Mouse (Mus musculus) hindbrain, embryonic 13.5 days (tissue): ENCODE data around the gene Cuedc1. TPM values are rescaled to one million over a fixed set of nuclear protein-coding genes. Genes with fewer than 3 reads are reported as not detected.

Experiments
- ATAC-seq: fragments of 200-750 bp; cut with Nextera tagmentation; 2 replicates; pipeline ENCODE4 v1.8.0; 2017; ENCODE audit warnings: moderate TSS enrichment; ENCODE audit not compliant: low FRiP score
- H3K27ac ChIP-seq: fragments of 300-500 bp; sonication (generic); 2 replicates; pipeline ENCODE4 v1.5.1; 2015; ENCODE audit warnings: inconsistent platforms, mild to moderate bottlenecking, moderate library complexity
- H3K27me3 ChIP-seq: fragments of 300-500 bp; sonication (generic); 2 replicates; pipeline ENCODE4 v1.6.1; 2015; ENCODE audit warnings: mild to moderate bottlenecking, inconsistent platforms
- H3K36me3 ChIP-seq: fragments of 300-500 bp; sonication (generic); 2 replicates; pipeline ENCODE4 v1.6.1; 2015; ENCODE audit warnings: mild to moderate bottlenecking, inconsistent platforms
- H3K4me1 ChIP-seq: fragments of 300-500 bp; sonication (generic); replicated peaks from 2 replicates; pipeline ENCODE4 v1.6.1; 2015; ENCODE audit warnings: inconsistent platforms
- H3K4me2 ChIP-seq: fragments of 300-500 bp; sonication (generic); 2 replicates; pipeline ENCODE4 v1.6.1; 2015; ENCODE audit warnings: inconsistent platforms, mild to moderate bottlenecking, moderate library complexity
- H3K4me3 ChIP-seq: fragments of 300-500 bp; sonication (generic); 2 replicates; pipeline ENCODE4 v1.5.1; 2015; ENCODE audit warnings: mild to moderate bottlenecking, inconsistent platforms
- H3K9ac ChIP-seq: fragments of 300-500 bp; sonication (generic); 2 replicates; pipeline ENCODE4 v1.6.1; 2015; ENCODE audit warnings: mild to moderate bottlenecking, inconsistent platforms
- H3K9me3 ChIP-seq: fragments of 300-500 bp; sonication (generic); 2 replicates; pipeline ENCODE4 v1.6.1; 2016; ENCODE audit warnings: inconsistent platforms
- WGBS: fragments of 180-500 bp; shearing (Covaris S2); methylation state at CpG from one replicate; pipeline ENCODE4 v1.1.7; 2015; 5-methylcytosine and 5-hydroxymethylcytosine counted together
- polyA plus RNA-seq: library from polyadenylated mRNA; unstranded; fragments of >200 nt; fragmentation: Nextera tagmentation; extraction: Ambion mirVana; gene quantifications from 2 replicates; pipeline ENCODE4 v1.2.1, GENCODE M21; 2015

Cuedc1 gene
- polyA plus RNA-seq, 1 experiment from 2014 or later = 49.5 TPM

DNA sequence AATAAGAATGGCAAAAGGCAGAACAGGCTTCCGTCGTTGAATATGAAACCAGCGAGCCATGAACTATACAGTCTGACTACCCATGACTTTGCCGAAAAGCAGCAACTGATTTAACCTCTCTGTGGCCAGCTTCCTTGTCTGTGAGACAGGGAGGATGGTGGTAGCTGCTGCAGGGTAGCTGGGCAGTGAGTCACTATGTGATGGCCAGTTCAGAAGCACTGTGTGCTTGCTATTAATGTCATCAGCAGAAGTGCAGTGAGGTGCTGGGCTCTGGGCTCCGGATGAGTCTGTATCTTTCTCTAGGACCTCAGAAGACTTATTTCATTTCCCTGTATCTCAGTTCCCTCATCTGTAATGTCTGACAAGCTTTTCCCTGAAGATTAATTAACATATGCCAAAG lies 7.6 kb upstream of the Cuedc1 start:
- no peaks in the 10 kb centered on the region for H3K36me3 ChIP-seq
- ATAC-seq = no peak
- H3K27ac ChIP-seq = no peak overlapping the region
- no peak overlapping the region for H3K4me3 ChIP-seq
- no peak overlapping the region for H3K4me2 ChIP-seq
- peaks cover 18% of the 10 kb centered on the region for H3K4me1 ChIP-seq
- 75% methylated on average over 5 of the region's 5 CpGs for WGBS
- no peaks in the 10 kb centered on the region for H3K9me3 ChIP-seq
- no peaks in the 10 kb centered on the region for H3K27me3 ChIP-seq
- no peak overlapping the region for H3K9ac ChIP-seq

DNA sequence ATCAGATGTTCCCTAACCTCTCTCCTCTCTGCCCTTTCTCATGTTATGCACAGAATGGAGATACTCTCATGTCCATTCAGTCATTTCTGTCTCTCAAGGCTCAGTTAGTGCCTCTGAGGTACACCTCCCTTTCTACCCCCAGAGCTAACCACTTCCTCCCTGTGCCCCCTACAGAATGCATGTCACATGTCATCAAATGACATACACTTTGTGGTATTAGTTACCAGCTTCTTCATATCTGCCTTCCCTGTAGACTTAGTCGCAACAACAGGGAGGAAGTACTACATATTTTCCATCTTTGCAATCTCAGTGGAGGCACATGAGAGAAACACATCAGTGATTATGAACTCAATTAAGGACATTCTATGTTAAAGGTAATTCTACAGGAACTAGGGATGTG lies 5.9 kb upstream of the Cuedc1 start:
- Histone ChIP-seq H3K27ac (no peak overlapping the region), H3K4me1 (peaks cover 10% of the 10 kb centered on the region), H3K9ac (no peak overlapping the region), H3K9me3 (no peaks in the 10 kb centered on the region), H3K4me3 (no peak overlapping the region), H3K27me3 (peaks cover 6% of the 10 kb centered on the region), H3K36me3 (no peaks in the 10 kb centered on the region), H3K4me2 (no peak overlapping the region)
- no peak for ATAC-seq
- WGBS = 87% methylated on average over 1 of the region's 1 CpGs

DNA sequence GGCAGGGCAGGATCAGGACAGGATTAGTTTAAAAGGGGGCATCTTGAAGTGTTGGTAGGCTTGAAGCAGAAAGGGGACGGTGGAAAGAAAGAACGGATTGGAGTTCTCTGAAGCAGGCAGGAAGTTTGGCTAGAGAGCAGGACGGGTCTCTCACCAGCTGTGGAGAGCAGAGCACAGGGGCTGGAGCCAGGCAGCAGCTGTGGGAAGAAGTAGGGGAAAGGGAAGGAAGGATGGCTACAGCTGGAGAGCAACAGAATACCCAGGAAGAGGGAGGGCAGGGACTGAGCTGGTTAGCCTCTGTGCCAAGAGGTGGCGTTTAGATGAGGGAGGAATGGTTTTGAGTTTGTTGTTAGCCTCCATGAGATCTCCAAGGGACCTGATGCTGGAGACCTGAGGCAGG lies 685 bp upstream of the Cuedc1 start:
- Histone ChIP-seq H3K4me3 (peak overlapping the region; percentile 84; the same call in 1 of the 2 replicates), H3K9me3 (no peaks in the 10 kb centered on the region), H3K36me3 (no peaks in the 10 kb centered on the region), H3K9ac (peak overlapping the region; percentile 43; the same call in 1 of the 2 replicates), H3K27ac (no peak overlapping the region), H3K4me1 (peaks cover 45% of the 10 kb centered on the region), H3K27me3 (peaks cover 15% of the 10 kb centered on the region), H3K4me2 (peak overlapping the region; percentile 77; the same call in 1 of the 2 replicates)
- 30% methylated on average over 4 of the region's 4 CpGs for WGBS
- ATAC-seq = no peak

DNA sequence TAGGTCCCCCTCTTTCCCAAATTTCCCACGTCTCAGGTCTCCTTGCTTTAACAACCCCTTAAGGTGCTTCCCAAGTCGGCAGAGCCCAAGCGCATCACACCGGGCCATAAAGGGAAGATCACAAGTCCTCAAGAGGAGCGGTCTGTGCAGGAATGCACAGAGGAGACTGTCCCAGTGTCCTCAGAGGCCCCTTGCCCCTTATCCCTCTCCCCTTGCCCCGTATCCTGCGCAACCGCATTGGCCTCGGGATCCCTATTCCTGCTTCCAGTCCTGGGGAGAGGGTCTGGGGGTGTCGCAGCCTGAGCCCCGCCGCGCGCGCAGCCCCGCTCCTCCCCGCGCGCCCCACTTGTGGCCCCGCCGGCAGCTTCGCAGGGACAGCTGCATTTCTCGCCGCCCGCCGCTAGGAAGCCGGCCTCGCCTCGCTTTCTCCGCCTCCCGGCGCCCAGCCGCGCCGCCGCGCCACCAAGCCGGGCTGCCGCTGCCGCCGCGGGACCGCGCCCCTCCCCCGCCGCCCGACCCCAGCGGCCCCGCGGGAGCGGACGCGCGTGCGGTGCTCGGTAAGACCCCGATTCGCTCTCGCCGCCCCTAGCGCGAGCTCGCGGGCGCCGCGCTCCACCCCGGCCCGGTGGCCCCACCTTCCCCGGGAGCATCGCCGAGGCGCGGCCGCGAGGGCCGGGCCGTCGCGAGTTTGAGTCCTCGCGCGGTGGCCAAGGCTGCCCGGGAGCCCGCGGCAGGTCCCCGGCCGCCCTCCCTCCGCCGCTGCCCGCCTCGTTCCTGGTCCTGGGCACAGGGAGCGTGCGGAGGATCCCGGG lies 1.1 kb downstream of the Cuedc1 start:
- WGBS = under 1% methylated on average over 82 of the region's 95 CpGs
- Histone ChIP-seq H3K9ac (peak overlapping the region; percentile 97), H3K4me2 (peak overlapping the region; percentile 77), H3K27ac (peak overlapping the region; percentile 92), H3K4me3 (peak overlapping the region; percentile 84), H3K4me1 (peaks cover 45% of the 10 kb centered on the region), H3K36me3 (no peaks in the 10 kb centered on the region), H3K27me3 (peaks cover 15% of the 10 kb centered on the region), H3K9me3 (no peaks in the 10 kb centered on the region)
- peak; percentile 76 for ATAC-seq

DNA sequence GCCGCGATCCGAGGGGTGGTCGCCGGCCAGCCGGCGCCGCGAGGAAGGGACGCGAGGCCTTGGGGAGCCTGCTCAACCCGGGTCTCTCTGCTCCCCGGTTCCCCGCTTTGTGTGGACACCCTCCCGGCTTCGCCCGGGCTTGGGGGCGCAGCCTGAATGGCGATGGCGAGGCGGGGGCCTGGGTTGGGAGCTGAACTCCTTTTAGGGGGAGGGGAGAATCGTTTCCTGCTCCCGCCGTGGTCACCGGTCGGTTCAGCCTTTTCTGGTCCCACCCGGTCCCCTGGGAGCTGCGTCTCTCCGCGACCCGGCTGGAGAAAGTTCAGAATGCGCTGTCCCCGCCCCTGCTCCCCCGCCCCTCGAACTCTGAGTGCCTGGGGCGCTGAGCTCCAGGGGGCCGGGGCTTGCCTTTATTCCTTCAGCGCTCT lies 1.8 kb downstream of the Cuedc1 start:
- no peaks in the 10 kb centered on the region for H3K9me3 ChIP-seq
- ATAC-seq = peak; percentile 32
- peaks cover 45% of the 10 kb centered on the region for H3K4me1 ChIP-seq
- H3K9ac ChIP-seq = peak overlapping the region; percentile 97
- H3K4me3 ChIP-seq = peak overlapping the region; percentile 84
- H3K27ac ChIP-seq = peak overlapping the region; percentile 92
- H3K4me2 ChIP-seq = peak overlapping the region; percentile 77
- no peaks in the 10 kb centered on the region for H3K36me3 ChIP-seq
- WGBS = under 1% methylated on average over 33 of the region's 38 CpGs
- peaks cover 15% of the 10 kb centered on the region for H3K27me3 ChIP-seq

DNA sequence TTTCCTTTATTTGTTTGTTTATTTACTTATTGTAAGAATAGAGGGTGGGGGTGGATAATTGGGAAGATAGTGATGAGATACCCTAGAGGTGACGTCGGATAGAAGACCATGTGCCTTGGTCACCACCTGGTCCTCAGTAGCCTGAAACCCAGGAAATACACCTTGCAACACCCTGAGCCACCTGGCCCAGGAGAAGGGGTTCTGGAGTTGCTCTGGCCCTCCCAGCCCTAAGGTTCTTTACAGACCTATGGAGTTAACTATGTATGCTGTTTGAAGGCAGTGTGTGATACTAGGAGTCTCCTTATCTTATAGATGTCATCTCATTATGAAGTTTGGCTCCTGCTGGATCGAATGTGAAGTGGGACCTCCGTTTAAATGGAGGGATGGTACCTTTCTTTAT lies 2.3 kb downstream of the Cuedc1 start:
- WGBS = 35% methylated on average over 4 of the region's 4 CpGs

DNA sequence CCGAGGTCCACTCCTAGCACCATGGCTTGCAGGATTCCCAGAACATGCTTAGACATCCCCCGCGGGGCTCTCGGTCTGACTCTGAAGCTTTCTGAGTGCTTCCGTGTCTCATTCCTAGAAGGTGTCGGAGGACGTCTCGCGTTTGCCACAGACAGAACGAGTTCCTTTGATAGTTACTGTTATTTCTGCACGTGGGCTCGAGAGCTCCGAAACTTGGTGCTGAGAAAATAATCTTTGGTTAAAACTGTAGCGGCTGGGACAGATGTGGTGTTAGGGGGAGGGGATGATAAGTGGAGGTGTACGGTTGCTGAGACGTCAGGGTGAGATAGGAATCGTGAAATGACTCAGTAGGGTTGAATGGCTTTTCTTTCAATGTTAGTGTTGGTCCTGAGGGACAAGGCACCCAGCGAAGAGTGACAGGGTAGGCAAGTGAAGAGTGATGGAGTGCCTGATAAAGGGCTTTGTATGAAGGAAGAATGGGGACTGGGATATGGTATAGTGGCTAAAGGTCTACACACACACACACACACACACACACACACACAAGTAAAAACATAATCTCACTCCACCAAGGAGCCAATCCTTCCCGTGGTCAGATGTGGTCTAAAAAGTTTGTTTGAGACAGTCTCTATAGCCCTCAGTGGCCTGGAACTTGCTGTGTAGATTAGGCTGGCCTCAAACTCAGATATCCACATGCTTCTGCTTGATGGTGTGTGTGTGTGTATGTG lies 5.5 kb downstream of the Cuedc1 start:
- H3K4me2 ChIP-seq = no peak overlapping the region
- no peaks in the 10 kb centered on the region for H3K9me3 ChIP-seq
- no peak overlapping the region for H3K9ac ChIP-seq
- no peaks in the 10 kb centered on the region for H3K27me3 ChIP-seq
- H3K36me3 ChIP-seq = no peaks in the 10 kb centered on the region
- no peak overlapping the region for H3K4me3 ChIP-seq
- WGBS = 89% methylated on average over 19 of the region's 19 CpGs
- no peak for ATAC-seq
- peaks cover 53% of the 10 kb centered on the region for H3K4me1 ChIP-seq
- H3K27ac ChIP-seq = no peak overlapping the region

More for the DNA sequence above, 2.3 kb downstream of the Cuedc1 start:
- Histone ChIP-seq H3K4me3 (peak overlapping the region; percentile 84), H3K27ac (peak overlapping the region; percentile 53), H3K27me3 (peaks cover 15% of the 10 kb centered on the region), H3K4me1 (peaks cover 45% of the 10 kb centered on the region), H3K9ac (peak overlapping the region; percentile 97), H3K9me3 (no peaks in the 10 kb centered on the region), H3K4me2 (peak overlapping the region; percentile 77), H3K36me3 (no peaks in the 10 kb centered on the region)
- peak; percentile 44; the same call in 1 of the 2 replicates for ATAC-seq

DNA sequence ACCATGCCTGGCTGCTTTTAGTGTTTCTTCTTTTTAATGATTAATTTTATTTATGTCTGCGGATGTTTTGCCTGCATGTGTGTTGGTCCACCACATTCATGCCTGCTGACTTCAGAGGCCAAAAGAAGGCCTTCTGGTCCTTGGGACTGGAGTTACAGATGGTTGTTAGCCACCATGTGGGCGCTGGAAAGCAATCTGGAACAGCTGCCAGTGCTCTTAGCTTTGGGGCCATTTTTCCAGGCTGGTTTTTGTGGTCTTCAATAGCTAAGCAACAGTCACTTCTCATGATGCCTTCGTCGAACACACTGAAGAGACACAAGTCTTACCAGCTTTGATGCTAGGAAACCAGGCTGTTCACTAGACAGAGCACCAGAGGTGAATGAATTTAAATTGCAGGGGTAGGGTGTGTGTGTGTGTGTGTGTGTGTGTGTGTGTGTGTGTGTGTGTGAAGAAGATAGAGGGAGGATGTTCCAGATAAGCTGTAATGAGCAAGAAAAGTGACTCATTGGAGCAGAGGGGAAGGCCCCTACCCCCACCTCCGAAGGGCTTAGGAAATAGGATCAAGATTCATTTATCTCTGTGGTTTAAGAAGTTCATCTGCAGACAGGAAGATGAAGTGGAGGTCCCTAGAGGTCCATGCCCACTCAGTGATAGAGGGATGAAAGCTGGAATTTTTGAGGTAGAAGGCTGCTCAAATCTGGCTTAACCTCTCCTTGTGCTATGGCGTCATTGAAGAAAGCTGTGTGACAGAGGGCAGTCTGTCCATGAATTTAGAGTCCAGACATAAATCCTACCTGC lies 7.8 kb downstream of the Cuedc1 start:
- Histone ChIP-seq H3K9ac (no peak overlapping the region), H3K27me3 (no peaks in the 10 kb centered on the region), H3K27ac (peak overlapping the region; percentile 52; the same call in 1 of the 2 replicates), H3K9me3 (no peaks in the 10 kb centered on the region), H3K4me3 (no peak overlapping the region), H3K4me1 (peaks cover 47% of the 10 kb centered on the region), H3K36me3 (no peaks in the 10 kb centered on the region), H3K4me2 (no peak overlapping the region)
- ATAC-seq = no peak
- 79% methylated on average over 6 of the region's 6 CpGs for WGBS

DNA sequence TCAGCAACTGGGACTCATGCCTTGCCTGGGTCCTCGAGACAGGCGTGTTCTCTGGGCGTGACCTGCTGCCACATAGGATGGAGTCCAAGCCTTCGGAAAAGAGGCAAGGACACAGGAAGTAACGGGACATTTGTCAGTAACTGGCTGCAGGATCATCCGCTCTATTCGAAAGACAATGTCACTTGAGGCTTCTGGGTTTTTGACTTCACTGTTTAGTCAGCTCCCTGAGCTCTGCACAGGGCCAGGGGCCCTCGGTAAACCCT lies 8.4 kb downstream of the Cuedc1 start:
- H3K4me1 ChIP-seq = peaks cover 42% of the 10 kb centered on the region
- peak overlapping the region; percentile 52; the same call in 1 of the 2 replicates for H3K27ac ChIP-seq
- H3K36me3 ChIP-seq = no peaks in the 10 kb centered on the region
- H3K4me2 ChIP-seq = no peak overlapping the region
- no peak for ATAC-seq
- no peak overlapping the region for H3K4me3 ChIP-seq
- H3K27me3 ChIP-seq = no peaks in the 10 kb centered on the region
- H3K9me3 ChIP-seq = no peaks in the 10 kb centered on the region
- no peak overlapping the region for H3K9ac ChIP-seq
- 84% methylated on average over 8 of the region's 8 CpGs for WGBS

DNA sequence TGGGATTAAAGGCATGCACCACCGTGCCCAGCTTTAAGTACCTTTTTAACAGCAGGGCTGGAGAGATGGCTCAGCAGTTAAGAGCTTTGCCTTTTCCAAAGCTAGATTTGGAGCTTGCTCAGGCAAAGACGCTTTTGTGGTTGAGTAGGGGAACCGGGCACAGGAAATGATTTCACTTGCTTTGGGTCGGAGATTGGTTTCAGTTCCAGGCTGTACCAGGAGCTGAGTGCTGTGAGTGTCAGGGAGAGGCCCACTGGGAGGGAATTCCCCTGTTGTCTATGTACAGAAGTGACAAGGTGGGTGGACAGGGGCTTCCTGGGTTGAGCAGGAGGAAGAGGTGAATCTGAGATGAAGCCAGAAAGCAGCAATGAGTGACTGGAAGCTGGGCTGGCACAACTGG lies 9.5 kb downstream of the Cuedc1 start:
- WGBS = 88% methylated on average over 4 of the region's 4 CpGs
- no peak for ATAC-seq
- Histone ChIP-seq H3K4me3 (no peak overlapping the region), H3K27me3 (no peaks in the 10 kb centered on the region), H3K4me1 (peaks cover 46% of the 10 kb centered on the region), H3K4me2 (no peak overlapping the region), H3K36me3 (no peaks in the 10 kb centered on the region), H3K27ac (no peak overlapping the region), H3K9ac (no peak overlapping the region), H3K9me3 (no peaks in the 10 kb centered on the region)

DNA sequence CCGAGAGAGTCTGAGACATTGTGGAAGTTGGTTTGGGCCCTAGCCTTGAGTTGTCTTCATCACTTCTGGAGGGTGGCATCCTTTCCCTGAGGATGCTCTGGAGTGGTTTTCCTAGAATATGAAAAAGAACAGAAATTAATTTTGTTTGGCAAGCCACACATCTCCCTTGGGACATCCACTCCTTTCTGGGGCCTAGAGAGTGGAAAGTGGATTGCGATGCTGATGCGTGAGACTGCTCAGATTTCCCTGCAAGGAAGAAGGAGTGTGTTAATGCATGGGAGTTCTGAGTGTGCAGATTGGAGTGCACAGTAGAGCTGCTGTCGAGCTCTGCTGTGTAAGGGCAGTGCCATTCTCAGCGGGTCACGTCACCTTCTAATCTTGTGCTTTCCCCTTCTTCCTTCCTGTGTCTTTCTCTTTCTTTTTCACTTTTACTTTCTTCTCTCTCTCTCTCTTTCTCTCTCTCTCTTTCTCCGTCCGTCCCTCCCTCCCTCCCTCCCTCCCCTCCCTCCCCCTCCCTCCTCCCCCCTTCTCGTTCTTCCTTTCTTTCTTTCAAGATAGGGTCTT lies 12.3 kb downstream of the Cuedc1 start:
- H3K36me3 ChIP-seq = no peaks in the 10 kb centered on the region
- H3K4me1 ChIP-seq = peaks cover 70% of the 10 kb centered on the region
- H3K4me3 ChIP-seq = no peak overlapping the region
- no peak overlapping the region for H3K27ac ChIP-seq
- H3K27me3 ChIP-seq = no peaks in the 10 kb centered on the region
- no peaks in the 10 kb centered on the region for H3K9me3 ChIP-seq
- 60% methylated on average over 8 of the region's 9 CpGs for WGBS
- ATAC-seq = no peak
- H3K4me2 ChIP-seq = no peak overlapping the region
- no peak overlapping the region for H3K9ac ChIP-seq

DNA sequence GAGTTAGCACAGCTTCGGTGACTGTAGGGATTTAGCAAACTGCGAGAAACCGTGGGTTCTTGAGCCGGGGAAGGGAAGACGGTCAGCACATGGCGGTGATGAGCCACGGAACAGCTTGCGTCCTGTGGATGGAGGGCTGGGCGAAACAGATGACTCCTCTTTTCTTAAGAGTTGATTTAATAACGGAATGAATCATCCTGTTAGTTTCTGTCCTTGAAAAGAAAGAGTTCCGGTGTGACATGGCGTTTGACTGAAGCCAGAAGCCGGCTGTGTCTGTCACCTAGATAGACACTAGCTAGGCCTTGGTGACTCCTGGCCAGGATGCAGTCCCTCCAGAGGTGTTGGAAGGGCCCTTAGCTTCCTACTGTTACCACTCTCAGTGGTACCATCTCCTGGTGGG lies 14.2 kb downstream of the Cuedc1 start:
- Histone ChIP-seq H3K36me3 (no peaks in the 10 kb centered on the region), H3K27me3 (no peaks in the 10 kb centered on the region), H3K9ac (no peak overlapping the region), H3K4me2 (no peak overlapping the region), H3K4me3 (no peak overlapping the region), H3K9me3 (no peaks in the 10 kb centered on the region), H3K27ac (peak overlapping the region; percentile 26; the same call in 1 of the 2 replicates), H3K4me1 (peaks cover 72% of the 10 kb centered on the region)
- 55% methylated on average over 13 of the region's 13 CpGs for WGBS
- no peak for ATAC-seq
